In genomic region chr7:114115961-114116360, GRCm38 (mm10) we compare ENCODE assay signal across 9 mouse cellular contexts. TPM values are rescaled to one million over a fixed set of nuclear protein-coding genes. Genes with fewer than 3 reads are reported as not detected.
DNase-seq lines count a peak whose midpoint lies in the region; ATAC-seq and TF ChIP-seq lines count a peak whose summit lies in the region.
"Had no signal": no experiment of that assay in that cellular context is flagged by ENCODE, and none has a peak within 500 bp of the region (broad histone marks: within the 10 kb centered on the region; RNA-seq: fewer than 3 reads in every experiment).

No protein-coding gene starts in this region.

- 0 out of 2 replicates have a peak overlapping the region, but pooled peaks have one; percentile 5 for H3K27ac ChIP-seq in layer of hippocampus, adult 2 months
- no peak overlapping the region for H3K27ac ChIP-seq in embryonic facial prominence, embryonic 14.5 days (replicated peaks; ENCODE audit: low read depth, low read length)
- H3K27ac ChIP-seq in intestine, postnatal 0 days (ENCODE audit: low read depth, low read length) = no peak overlapping the region
- no peak overlapping the region for H3K27ac ChIP-seq in olfactory bulb, adult 2 months (ENCODE audit: insufficient read depth, low read depth, low read length)

- no peaks in the 10 kb centered on the region for H3K9me3 ChIP-seq in embryonic facial prominence, embryonic 14.5 days (ENCODE audit: control insufficient read depth, low read length)
- H3K9me3 ChIP-seq in intestine, postnatal 0 days (ENCODE audit: control insufficient read depth) = no peaks in the 10 kb centered on the region

- no peak for TF ChIP-seq POLR2A in olfactory bulb, adult 2 months (IDR thresholded peaks at IDR 0.05; ENCODE audit: insufficient read depth, low read depth, low read length)

- no peak for TF ChIP-seq CTCF in layer of hippocampus, adult 2 months (conservative IDR thresholded peaks at IDR 0.05)
- no peak for TF ChIP-seq CTCF in intestine, postnatal 0 days (IDR thresholded peaks at IDR 0.05; ENCODE audit: low read depth)
- no peak for TF ChIP-seq CTCF in olfactory bulb, adult 2 months (IDR thresholded peaks at IDR 0.05; ENCODE audit: insufficient read depth, low read depth, low read length)

- H3K4me1 ChIP-seq in embryonic facial prominence, embryonic 14.5 days (ENCODE audit: control insufficient read depth, insufficient read depth, low read length) = peaks cover 8% of the 10 kb centered on the region
- H3K4me1 ChIP-seq in intestine, postnatal 0 days (replicated peaks; ENCODE audit: control insufficient read depth, insufficient read depth, low read length) = peaks cover 4% of the 10 kb centered on the region; the same call in 1 of the 2 replicates
- H3K4me1 ChIP-seq in olfactory bulb, adult 2 months (ENCODE audit: control insufficient read depth, insufficient read depth, low read length) = peaks cover 7% of the 10 kb centered on the region

- H3K27me3 ChIP-seq in embryonic facial prominence, embryonic 14.5 days (replicated peaks; ENCODE audit: control insufficient read depth, insufficient read depth, low read length) = no peaks in the 10 kb centered on the region
- H3K27me3 ChIP-seq in intestine, postnatal 0 days (replicated peaks; ENCODE audit: control insufficient read depth, insufficient read depth, low read length) = no peaks in the 10 kb centered on the region

- H3K4me3 ChIP-seq in layer of hippocampus, adult 2 months = peak overlapping the region; percentile 81
- peak overlapping the region; percentile 78 for H3K4me3 ChIP-seq in embryonic facial prominence, embryonic 14.5 days (ENCODE audit: low read depth, low read length)
- H3K4me3 ChIP-seq in intestine, postnatal 0 days (ENCODE audit: low read depth, low read length) = peak overlapping the region; percentile 91
- peak overlapping the region; percentile 31 for H3K4me3 ChIP-seq in olfactory bulb, adult 2 months (ENCODE audit: insufficient read depth, low read depth, low read length)

- H3K36me3 ChIP-seq in embryonic facial prominence, embryonic 14.5 days (ENCODE audit: control insufficient read depth, insufficient read depth, low read length) = no peaks in the 10 kb centered on the region
- H3K36me3 ChIP-seq in intestine, postnatal 0 days (ENCODE audit: control insufficient read depth, insufficient read depth) = no peaks in the 10 kb centered on the region

- ATAC-seq in embryonic facial prominence, embryonic 14.5 days (ENCODE audit: low read depth) = no peak
- no peak for ATAC-seq in intestine, postnatal 0 days
- ATAC-seq in activated CD4-positive, CD25-positive, alpha-beta regulatory T cell, adult 4 months = no peak
- no peak for ATAC-seq in megakaryocyte-erythroid progenitor cell, adult 5-6 weeks (replicated peaks; ENCODE audit: low FRiP score, low TSS enrichment, poor library complexity, severe bottlenecking)

- H3K9ac ChIP-seq in embryonic facial prominence, embryonic 14.5 days (ENCODE audit: low read depth, low read length) = peak overlapping the region; percentile 79; the same call in 1 of the 2 replicates
- no peak overlapping the region for H3K9ac ChIP-seq in intestine, postnatal 0 days (ENCODE audit: low read depth, low read length)

- DNase-seq in layer of hippocampus, adult 2 months (ENCODE audit: low spot score in 2 of 2) = no peak
- no peak for DNase-seq in layer of hippocampus, adult 18-20 months (ENCODE audit: low spot score in 2 of 2)
- no peak for DNase-seq in embryonic facial prominence, embryonic 14.5 days (ENCODE audit: low spot score)
- no peak for DNase-seq in frontal cortex, postnatal 10 days (ENCODE audit: low spot score in 2 of 2)
- DNase-seq: kidney, adult 8-10 months had no signal

- H3K4me2 ChIP-seq in embryonic facial prominence, embryonic 14.5 days (ENCODE audit: low read depth, low read length) = peak overlapping the region; percentile 85
- H3K4me2 ChIP-seq in intestine, postnatal 0 days (replicated peaks; ENCODE audit: low read depth) = peak overlapping the region; percentile 82

- 29% methylated on average over 9 of the region's 9 CpGs for WGBS in embryonic facial prominence, embryonic 14.5 days
- 23% methylated on average over 9 of the region's 9 CpGs for WGBS in intestine, postnatal 0 days
- WGBS in olfactory bulb, adult 2 months = 20% methylated on average over 9 of the region's 9 CpGs

RNA-seq across cellular contexts. Expression of gene Rras2, which starts 1.6 kb away (rescaled TPM):
- total RNA-seq in layer of hippocampus, adult 2 months (2021) = 10 to 100 TPM; 26.0 to 27.6 TPM
- 10 to 100 TPM; 23.4 to 23.7 TPM for total RNA-seq in layer of hippocampus, adult 18-20 months (2021)
- 32.3 and 39.0 TPM in 2 replicates for polyA plus RNA-seq in embryonic facial prominence, embryonic 14.5 days (2014; fragmentation: Nextera tagmentation; extraction: Ambion mirVana)
- polyA plus RNA-seq in intestine, postnatal 0 days (2015; fragmentation: Nextera tagmentation; extraction: Ambion mirVana) = 24.3 and 24.5 TPM in 2 replicates
- not detected in 2 replicates for polyA plus RNA-seq in olfactory bulb, adult 2 months (2012; ENCODE audit: insufficient read depth, insufficient read length, low replicate concordance, missing spikeins)
- 10 to 100 TPM in 1 of 2 experiments, 1 to 10 TPM in 1; 8.8 to 17.4 TPM for polyA plus RNA-seq in activated CD4-positive, CD25-positive, alpha-beta regulatory T cell, adult 4 months (2017; shearing (Covaris generic))
- 1.2 and 3.8 TPM in 2 replicates for total RNA-seq in megakaryocyte-erythroid progenitor cell, adult 5-6 weeks (2014; fragmentation: Nextera tagmentation)
- total RNA-seq in megakaryocyte-erythroid progenitor cell, adult 5-6 weeks (2017) = 2.1 and 3.4 TPM in 2 replicates

Comparison
In these comparisons a context has a peak if more than half of its experiments do, and no peak if none do; other contexts are left out.
1. H3K4me3 ChIP-seq: peak in every context shown above with its lines; median percentile 91 in intestine, postnatal 0 days; 81 in layer of hippocampus, adult 2 months; 78 in embryonic facial prominence, embryonic 14.5 days; 31 in olfactory bulb, adult 2 months.